ENCODE assay signal across 22 mouse cellular contexts in genomic region chr4:100422756-100423155, GRCm38 (mm10). TPM values are rescaled to one million over a fixed set of nuclear protein-coding genes. Genes with fewer than 3 reads are reported as not detected.
A peak's percentile ranks its signal among the peaks of the same experiment; 100 is the strongest.
DNase-seq lines count a peak whose midpoint lies in the region; ATAC-seq and TF ChIP-seq lines count a peak whose summit lies in the region.
"Had no signal": no experiment of that assay in that cellular context is flagged by ENCODE, and none has a peak within 500 bp of the region (broad histone marks: within the 10 kb centered on the region; RNA-seq: fewer than 3 reads in every experiment).

No protein-coding gene starts in this region.

- H3K27ac ChIP-seq in hindbrain, embryonic 14.5 days, result no peak overlapping the region
- H3K27ac ChIP-seq in hindbrain, embryonic 10.5 days, result no peak overlapping the region; the same call in 1 of the 2 replicates
- H3K27ac ChIP-seq in stomach, embryonic 14.5 days (ENCODE audit: low read length), result peak overlapping the region; percentile 27; the same call in 1 of the 2 replicates
- H3K27ac ChIP-seq in stomach, postnatal 0 days (replicated peaks), result no peak overlapping the region
- H3K27ac ChIP-seq: heart, adult 2 months; heart, embryonic 15.5 days; intestine, embryonic 15.5 days; liver, embryonic 12.5 days; neural tube, embryonic 15.5 days had no signal

- no peaks in the 10 kb centered on the region for H3K9me3 ChIP-seq in hindbrain, embryonic 14.5 days (ENCODE audit: control insufficient read depth, low read length)
- no peaks in the 10 kb centered on the region for H3K9me3 ChIP-seq in hindbrain, embryonic 10.5 days
- no peaks in the 10 kb centered on the region for H3K9me3 ChIP-seq in stomach, embryonic 14.5 days (ENCODE audit: control insufficient read depth, low read depth, low read length)
- H3K9me3 ChIP-seq in stomach, postnatal 0 days (ENCODE audit: control insufficient read depth, low read length), result no peaks in the 10 kb centered on the region
- H3K9me3 ChIP-seq: heart, embryonic 15.5 days; intestine, embryonic 15.5 days; liver, embryonic 12.5 days; neural tube, embryonic 15.5 days had no signal

- no peak for ATAC-seq in cerebellum, adult (ENCODE audit: insufficient number of reproducible peaks, low FRiP score, low TSS enrichment)
- ATAC-seq in hindbrain, embryonic 14.5 days (ENCODE audit: low FRiP score), result no peak
- ATAC-seq in stomach, embryonic 14.5 days (ENCODE audit: insufficient number of reproducible peaks, insufficient read depth, low FRiP score, low read depth), result no peak
- ATAC-seq in stomach, postnatal 0 days (ENCODE audit: low FRiP score, low TSS enrichment), result no peak
- ATAC-seq: intestine, embryonic 15.5 days; liver, embryonic 12.5 days; Patski had no signal

- TF ChIP-seq EP300 in stomach, postnatal 0 days (optimal IDR thresholded peaks at IDR 0.05), result no peak

- no peak overlapping the region for H3K4me2 ChIP-seq in hindbrain, embryonic 14.5 days (replicated peaks)
- H3K4me2 ChIP-seq in stomach, embryonic 14.5 days (replicated peaks; ENCODE audit: low read depth, low read length), result no peak overlapping the region
- H3K4me2 ChIP-seq in stomach, postnatal 0 days (replicated peaks; ENCODE audit: low read depth), result no peak overlapping the region
- H3K4me2 ChIP-seq: heart, embryonic 15.5 days; intestine, embryonic 15.5 days; liver, embryonic 12.5 days; neural tube, embryonic 15.5 days had no signal

- peak; percentile 17 to 45 for DNase-seq in cerebellum, postnatal 10 days
- peak; percentile 43 for DNase-seq in hindbrain, embryonic 14.5 days (ENCODE audit: low spot score)
- no peak for DNase-seq in hindbrain, embryonic 10.5 days (ENCODE audit: low spot score)
- DNase-seq in stomach, postnatal 0 days (ENCODE audit: low spot score), result no peak
- DNase-seq in right cerebral cortex, postnatal 4 days, result no peak
- DNase-seq in urinary bladder, adult 18-20 months (ENCODE audit: low spot score in 2 of 2), result no peak
- DNase-seq: adrenal gland, adult 8-10 months; cerebellum, postnatal 36 days; gastrocnemius, postnatal 10 days; heart, adult 2 months; heart, postnatal 4 days; kidney, postnatal 36 days; lung, adult 2 months; right cerebral cortex, postnatal 14 days had no signal

- no peaks in the 10 kb centered on the region for H3K27me3 ChIP-seq in hindbrain, embryonic 14.5 days (ENCODE audit: control insufficient read depth, insufficient read depth, low read length)
- no peaks in the 10 kb centered on the region for H3K27me3 ChIP-seq in hindbrain, embryonic 10.5 days (ENCODE audit: insufficient read depth, poor library complexity, severe bottlenecking)
- no peaks in the 10 kb centered on the region for H3K27me3 ChIP-seq in stomach, embryonic 14.5 days (ENCODE audit: control insufficient read depth, insufficient read depth, low read length)
- no peaks in the 10 kb centered on the region for H3K27me3 ChIP-seq in stomach, postnatal 0 days (ENCODE audit: control insufficient read depth, insufficient read depth, low read length)
- H3K27me3 ChIP-seq: heart, embryonic 15.5 days; intestine, embryonic 15.5 days; liver, embryonic 12.5 days; neural tube, embryonic 15.5 days; Patski had no signal

- no peaks in the 10 kb centered on the region for H3K4me1 ChIP-seq in hindbrain, embryonic 14.5 days (replicated peaks; ENCODE audit: control insufficient read depth, insufficient read depth, low read length)
- peaks cover 8% of the 10 kb centered on the region for H3K4me1 ChIP-seq in hindbrain, embryonic 10.5 days (replicated peaks)
- peaks cover 9% of the 10 kb centered on the region; the same call in 1 of the 2 replicates for H3K4me1 ChIP-seq in stomach, embryonic 14.5 days (ENCODE audit: control insufficient read depth, insufficient read depth, low read length)
- H3K4me1 ChIP-seq in stomach, postnatal 0 days (replicated peaks; ENCODE audit: control insufficient read depth, insufficient read depth), result no peaks in the 10 kb centered on the region; the same call in 1 of the 2 replicates
- H3K4me1 ChIP-seq: heart, embryonic 15.5 days; liver, embryonic 12.5 days had no signal

- H3K9ac ChIP-seq in hindbrain, embryonic 14.5 days, result no peak overlapping the region
- H3K9ac ChIP-seq in stomach, embryonic 14.5 days (replicated peaks; ENCODE audit: low read depth, low read length), result no peak overlapping the region
- no peak overlapping the region for H3K9ac ChIP-seq in stomach, postnatal 0 days (ENCODE audit: low read length)
- H3K9ac ChIP-seq: heart, embryonic 15.5 days; intestine, embryonic 15.5 days; liver, embryonic 12.5 days; neural tube, embryonic 15.5 days had no signal

- TF ChIP-seq CTCF in stomach, postnatal 0 days (IDR thresholded peaks at IDR 0.05; ENCODE audit: low read depth), result no peak

- H3K36me3 ChIP-seq in hindbrain, embryonic 14.5 days (replicated peaks; ENCODE audit: control insufficient read depth, insufficient read depth), result no peaks in the 10 kb centered on the region
- H3K36me3 ChIP-seq in hindbrain, embryonic 10.5 days, result no peaks in the 10 kb centered on the region
- H3K36me3 ChIP-seq in stomach, embryonic 14.5 days (ENCODE audit: control insufficient read depth, insufficient read depth, low read length), result no peaks in the 10 kb centered on the region
- H3K36me3 ChIP-seq in stomach, postnatal 0 days (ENCODE audit: control insufficient read depth, insufficient read depth, low read length), result no peaks in the 10 kb centered on the region
- H3K36me3 ChIP-seq: heart, embryonic 15.5 days; intestine, embryonic 15.5 days; liver, embryonic 12.5 days; neural tube, embryonic 15.5 days had no signal

- no peak overlapping the region for H3K4me3 ChIP-seq in hindbrain, embryonic 14.5 days (replicated peaks; ENCODE audit: low read length)
- H3K4me3 ChIP-seq in hindbrain, embryonic 10.5 days, result no peak overlapping the region
- no peak overlapping the region for H3K4me3 ChIP-seq in stomach, embryonic 14.5 days (ENCODE audit: low read depth, low read length)
- no peak overlapping the region for H3K4me3 ChIP-seq in stomach, postnatal 0 days (ENCODE audit: low read depth, low read length)
- H3K4me3 ChIP-seq: heart, adult 2 months; heart, embryonic 15.5 days; intestine, embryonic 15.5 days; liver, embryonic 12.5 days; neural tube, embryonic 15.5 days had no signal

- 11% methylated on average over 3 of the region's 3 CpGs for WGBS in hindbrain, embryonic 14.5 days
- 26% methylated on average over 3 of the region's 3 CpGs for WGBS in hindbrain, embryonic 10.5 days
- WGBS in stomach, embryonic 14.5 days, result 16% methylated on average over 3 of the region's 3 CpGs
- 9% methylated on average over 3 of the region's 3 CpGs for WGBS in stomach, postnatal 0 days

RNA-seq across cellular contexts. Expression of gene Ube2u, which starts 55.9 kb away (rescaled TPM):
- polyA plus RNA-seq in hindbrain, embryonic 14.5 days (2014; fragmentation: Nextera tagmentation; extraction: Ambion mirVana), result 0.66 TPM in 1 of 2 replicates, not detected in the other
- 0.82 and 1.3 TPM in 2 replicates for polyA plus RNA-seq in hindbrain, embryonic 10.5 days (2016; fragmentation: Nextera tagmentation; extraction: Ambion mirVana)
- 0.26 and 0.38 TPM in 2 replicates for polyA plus RNA-seq in stomach, embryonic 14.5 days (2014; fragmentation: Nextera tagmentation; extraction: Ambion mirVana)
- polyA plus RNA-seq in stomach, postnatal 0 days (2015; fragmentation: Nextera tagmentation; extraction: Ambion mirVana), result 0.08 TPM in 2 replicates
- polyA plus RNA-seq: heart, adult 2 months; lung, adult 2 months; Patski; thymus, postnatal 0 days had no signal

Comparison
In these comparisons a context has a peak if more than half of its experiments do, and no peak if none do; other contexts are left out.
1. DNase-seq: peak in cerebellum, postnatal 10 days (2 of 2) and hindbrain, embryonic 14.5 days (single experiment); none in hindbrain, embryonic 10.5 days (single experiment), stomach, postnatal 0 days (single experiment), right cerebral cortex, postnatal 4 days (single experiment) and urinary bladder, adult 18-20 months (0 of 2).